14 mouse cellular contexts compared by ENCODE assay signal in the genomic region with DNA sequence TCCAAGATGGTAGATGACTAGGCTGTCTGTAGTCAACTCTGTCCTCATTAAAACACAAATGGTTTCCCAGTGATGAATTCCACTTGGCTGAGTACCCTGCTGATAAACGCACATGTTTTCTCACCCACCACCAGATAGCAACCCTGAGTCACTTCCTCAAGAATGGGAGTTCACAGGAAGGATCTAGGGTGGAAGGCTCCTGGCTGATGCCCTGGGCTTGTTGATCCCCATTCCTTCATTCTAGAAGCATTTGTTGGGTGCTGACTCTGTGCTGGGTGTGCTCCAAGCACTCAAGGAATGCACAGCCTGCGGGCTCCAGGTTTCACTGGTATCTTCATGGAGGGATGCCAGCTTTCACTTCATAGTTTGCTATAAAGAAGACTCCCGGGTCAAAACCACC. TPM values are rescaled to one million over a fixed set of nuclear protein-coding genes. Genes with fewer than 3 reads are reported as not detected.
DNase-seq lines count a peak whose midpoint lies in the region; ATAC-seq and TF ChIP-seq lines count a peak whose summit lies in the region.
"Had no signal": no experiment of that assay in that cellular context is flagged by ENCODE, and none has a peak within 500 bp of the region (broad histone marks: within the 10 kb centered on the region; RNA-seq: fewer than 3 reads in every experiment).

No protein-coding gene starts in this region.

- H3K36me3 ChIP-seq in heart, embryonic 16.5 days (ENCODE audit: control insufficient read depth, insufficient read depth): no peaks in the 10 kb centered on the region
- H3K36me3 ChIP-seq in stomach, postnatal 0 days (ENCODE audit: control insufficient read depth, insufficient read depth, low read length): no peaks in the 10 kb centered on the region
- H3K36me3 ChIP-seq: embryonic facial prominence, embryonic 12.5 days; intestine, embryonic 15.5 days; midbrain, embryonic 10.5 days had no signal

- DNase-seq in lung, adult 18-20 months: peak; percentile 49 to 51
- no peak for DNase-seq in lung, adult 2 months
- peak; percentile 98 for DNase-seq in Patski (ENCODE audit: low read depth, low spot score)
- no peak for DNase-seq in stomach, postnatal 0 days (ENCODE audit: low spot score)
- no peak for DNase-seq in c-Kit-positive CD71-positive TER-119-positive erythroid progenitor cells, embryonic 14.5 days (ENCODE audit: low spot score)
- DNase-seq: cerebellum, postnatal 25 days; thymus, postnatal 4 days had no signal

- H3K27ac ChIP-seq in heart, embryonic 16.5 days (ENCODE audit: low read length): peak overlapping the region; percentile 65; the same call in 1 of the 2 replicates
- no peak overlapping the region for H3K27ac ChIP-seq in stomach, postnatal 0 days (replicated peaks)
- H3K27ac ChIP-seq: embryonic facial prominence, embryonic 12.5 days; forebrain, embryonic 13.5 days; intestine, embryonic 15.5 days; liver, embryonic 14.5 days; midbrain, embryonic 10.5 days had no signal

- POLR2A ChIA-PET in Patski (lab: Charles Lee): interaction anchor here (1.0 to 2.5 kb wide), 6 partner anchors 10 to 223 kb away, joined by 3 to 9 read pairs (median 4); no protein-coding TSS in a partner anchor

- H3K4me2 ChIP-seq in heart, embryonic 16.5 days (ENCODE audit: low read depth, low read length): no peak overlapping the region
- H3K4me2 ChIP-seq in stomach, postnatal 0 days (replicated peaks; ENCODE audit: low read depth): no peak overlapping the region
- H3K4me2 ChIP-seq: embryonic facial prominence, embryonic 12.5 days; forebrain, embryonic 13.5 days; intestine, embryonic 15.5 days had no signal

- WGBS in lung, adult 2 months: 21% methylated on average over 3 of the region's 3 CpGs
- 19% methylated on average over 3 of the region's 3 CpGs for WGBS in heart, embryonic 16.5 days
- 66% methylated on average over 3 of the region's 3 CpGs for WGBS in stomach, postnatal 0 days

- peak; percentile 89 for ATAC-seq in Patski
- peak; percentile 75 for ATAC-seq in heart, embryonic 16.5 days (replicated peaks; ENCODE audit: extremely low read depth, insufficient read depth, low FRiP score)
- ATAC-seq in stomach, postnatal 0 days (ENCODE audit: low FRiP score, low TSS enrichment): peak; percentile 44
- no peak for ATAC-seq in activated CD4-positive, CD25-positive, alpha-beta regulatory T cell, adult 4 months
- ATAC-seq: forebrain, embryonic 13.5 days; intestine, embryonic 15.5 days had no signal

- in situ Hi-C loops in Patski (cut with MboI; ENCODE audit: low pct_unique_long_range_greater_than_20kb): loop anchor here (5.0 to 10.0 kb wide), 4 partner anchors 163 to 528 kb away; partner anchors contain the start of genes Fhdc1 and Tlr2

- peaks cover 7% of the 10 kb centered on the region for H3K4me1 ChIP-seq in lung, adult 2 months (ENCODE audit: control insufficient read depth, insufficient read depth, low read length)
- H3K4me1 ChIP-seq in heart, embryonic 16.5 days (ENCODE audit: control insufficient read depth, insufficient read depth, low read length): peaks cover 28% of the 10 kb centered on the region
- 0 out of 2 replicates have a peak, but pooled peaks cover 2% of the 10 kb centered on the region for H3K4me1 ChIP-seq in stomach, postnatal 0 days (replicated peaks; ENCODE audit: control insufficient read depth, insufficient read depth)

- no peak for TF ChIP-seq CTCF in lung, adult 2 months (IDR thresholded peaks at IDR 0.05; ENCODE audit: insufficient read depth, low read length)
- peak; percentile 61 for TF ChIP-seq CTCF in Patski (IDR thresholded peaks at IDR 0.05)
- TF ChIP-seq CTCF in stomach, postnatal 0 days (IDR thresholded peaks at IDR 0.05; ENCODE audit: low read depth): no peak

- CTCF ChIA-PET in Patski (lab: Charles Lee): interaction anchor here (1.0 to 9.8 kb wide), 6 partner anchors 12 to 161 kb away, joined by 3 to 100 read pairs (median 4); partner anchors contain the start of gene Fhdc1

- H3K27me3 ChIP-seq in Patski: no peaks in the 10 kb centered on the region
- H3K27me3 ChIP-seq in heart, embryonic 16.5 days (ENCODE audit: control insufficient read depth, insufficient read depth, low read length): no peaks in the 10 kb centered on the region
- no peaks in the 10 kb centered on the region for H3K27me3 ChIP-seq in stomach, postnatal 0 days (ENCODE audit: control insufficient read depth, insufficient read depth, low read length)
- H3K27me3 ChIP-seq: embryonic facial prominence, embryonic 12.5 days; forebrain, embryonic 13.5 days; intestine, embryonic 15.5 days had no signal

- no peak for TF ChIP-seq POLR2A in lung, adult 2 months (IDR thresholded peaks at IDR 0.05; ENCODE audit: borderline replicate concordance, extremely low read depth, low read depth, low read length)

- no peaks in the 10 kb centered on the region for H3K9me3 ChIP-seq in heart, embryonic 16.5 days (replicated peaks; ENCODE audit: control insufficient read depth, low read length)
- H3K9me3 ChIP-seq in stomach, postnatal 0 days (ENCODE audit: control insufficient read depth, low read length): no peaks in the 10 kb centered on the region
- H3K9me3 ChIP-seq: embryonic facial prominence, embryonic 12.5 days; forebrain, embryonic 13.5 days; intestine, embryonic 15.5 days; midbrain, embryonic 10.5 days had no signal

- H3K4me3 ChIP-seq in lung, adult 2 months (replicated peaks; ENCODE audit: extremely low read depth, low read depth, low read length): no peak overlapping the region
- H3K4me3 ChIP-seq in heart, embryonic 16.5 days (ENCODE audit: low read length): no peak overlapping the region
- no peak overlapping the region for H3K4me3 ChIP-seq in stomach, postnatal 0 days (ENCODE audit: low read depth, low read length)
- H3K4me3 ChIP-seq: embryonic facial prominence, embryonic 12.5 days; forebrain, embryonic 13.5 days; intestine, embryonic 15.5 days; midbrain, embryonic 10.5 days had no signal

- H3K9ac ChIP-seq in heart, embryonic 16.5 days (ENCODE audit: low read length): no peak overlapping the region
- H3K9ac ChIP-seq in stomach, postnatal 0 days (ENCODE audit: low read length): no peak overlapping the region
- H3K9ac ChIP-seq: embryonic facial prominence, embryonic 12.5 days; forebrain, embryonic 13.5 days; intestine, embryonic 15.5 days; liver, embryonic 14.5 days had no signal

- TF ChIP-seq EP300 in stomach, postnatal 0 days (optimal IDR thresholded peaks at IDR 0.05): no peak

RNA-seq across cellular contexts. Expression of gene Trim2, which starts 12.8 kb away (rescaled TPM):
- polyA plus RNA-seq in lung, adult 2 months (2012; rRNA removed): 26.3 and 29.8 TPM in 2 replicates
- 30.7 TPM for polyA plus RNA-seq in Patski (2021)
- 8.7 and 10.1 TPM in 2 replicates for polyA plus RNA-seq in heart, embryonic 16.5 days (2015; fragmentation: Nextera tagmentation; extraction: Ambion mirVana)
- polyA plus RNA-seq in stomach, postnatal 0 days (2015; fragmentation: Nextera tagmentation; extraction: Ambion mirVana): 30.0 and 30.7 TPM in 2 replicates
- 1 to 10 TPM; 1.2 to 2.3 TPM for polyA plus RNA-seq in activated CD4-positive, CD25-positive, alpha-beta regulatory T cell, adult 4 months (2017; shearing (Covaris generic))

Comparison
In these comparisons a context has a peak if more than half of its experiments do, and no peak if none do; other contexts are left out.
1. DNase-seq: peak in lung, adult 18-20 months (2 of 2) and Patski (single experiment); none in lung, adult 2 months (single experiment), stomach, postnatal 0 days (single experiment) and c-Kit-positive CD71-positive TER-119-positive erythroid progenitor cells, embryonic 14.5 days (single experiment).